Mouse (Mus musculus) heart, postnatal 25 days (tissue): Measurements from ENCODE around the gene Plxnb1. TPM values are rescaled to one million over a fixed set of nuclear protein-coding genes. Genes with fewer than 3 reads are reported as not detected.
"Not testable (repeated sequence)": the region's sequence is repeated elsewhere in the genome, so short reads cannot be mapped to it uniquely, and the experiment has no call there.

ENCODE experiments used
- DNase-seq: peaks from one replicate; pipeline ENCODE4 v3.0.0; 2022; ENCODE audit warnings: low spot score
- intact Hi-C: fragments of 180-260 bp; cut with DNase I; formaldehyde crosslinking; loops from one replicate; pipeline ENCODE4 v1.15.1; 2025
- total RNA-seq, 2 experiments: library from RNA; stranded (reverse); gene quantifications; 2 replicates each; pipeline ENCODE4 v1.2.3; 2021

The Plxnb1 gene
- total RNA-seq, 2 experiments from 2014 or later, result 21.1 to 22.9 TPM

GRCm38 (mm10) chr9:109125043-109125442, 29.9 kb downstream of the Plxnb1 start:
- DNase-seq, result no peak
- intact Hi-C loops, result loop anchor here (10.0 kb wide), 2 partner anchors 710 to 740 kb away; partner anchors contain the start of gene Nme6

GRCm38 (mm10) chr9:109125481-109125880, 30.3 kb downstream of the Plxnb1 start:
- intact Hi-C loops, result loop anchor here (10.0 kb wide), 2 partner anchors 709 to 739 kb away; partner anchors contain the start of gene Nme6
- DNase-seq, result no peak

DNA sequence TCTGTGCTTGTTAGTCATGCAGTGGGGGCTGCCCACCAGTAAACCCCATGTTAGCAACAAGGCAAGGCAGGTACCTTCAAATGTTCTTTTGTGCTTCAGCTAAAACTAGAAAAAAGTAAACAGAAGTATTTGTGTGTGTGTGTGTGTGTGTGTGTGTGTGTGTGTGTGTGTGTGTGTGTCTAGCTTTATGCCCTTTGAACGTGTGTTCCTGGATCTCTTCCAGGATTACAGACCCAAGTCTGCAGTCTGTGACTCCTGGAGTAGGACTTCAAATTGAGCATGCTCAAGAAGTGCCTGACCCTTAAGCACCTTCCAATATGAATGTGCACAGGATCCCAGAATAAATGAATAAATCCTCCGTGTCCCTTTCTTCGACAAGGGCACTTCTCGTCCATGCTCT, 31.9 kb downstream of the Plxnb1 start:
- DNase-seq, result no peak
- intact Hi-C loops, result loop anchor here (10.0 kb wide), 2 partner anchors 708 to 738 kb away; partner anchors contain the start of gene Nme6

DNA sequence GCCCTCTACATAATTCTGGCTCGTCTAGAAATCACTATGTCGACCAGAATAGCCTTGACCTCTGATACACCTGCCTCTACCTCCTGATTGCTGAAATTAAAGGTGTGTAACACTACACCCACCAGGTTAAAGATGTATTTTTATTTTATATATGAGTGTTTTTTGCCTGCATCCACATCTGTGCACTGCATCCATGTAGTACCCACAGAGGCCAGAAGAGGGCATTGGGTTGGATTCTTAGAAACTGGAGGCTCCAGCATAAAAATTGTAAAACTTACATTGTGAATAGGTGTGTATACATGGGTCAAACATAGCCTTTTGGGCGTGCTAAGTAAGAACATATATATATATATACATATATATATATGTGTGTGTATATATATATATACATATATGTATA, 33.0 kb downstream of the Plxnb1 start:
- DNase-seq, result no peak
- intact Hi-C loops, result loop anchor here (10.0 kb wide), 2 partner anchors 707 to 737 kb away; partner anchors contain the start of gene Nme6

- intact Hi-C loops, result no loop called here
- DNase-seq, result no peak
Observed at GRCm38 (mm10) chr9:109130076-109130475, 34.9 kb downstream of the Plxnb1 start.

GRCm38 (mm10) chr9:109140414-109140813, 45.2 kb downstream of the Plxnb1 start:
- DNase-seq, intact Hi-C loops: not testable (repeated sequence)

DNA sequence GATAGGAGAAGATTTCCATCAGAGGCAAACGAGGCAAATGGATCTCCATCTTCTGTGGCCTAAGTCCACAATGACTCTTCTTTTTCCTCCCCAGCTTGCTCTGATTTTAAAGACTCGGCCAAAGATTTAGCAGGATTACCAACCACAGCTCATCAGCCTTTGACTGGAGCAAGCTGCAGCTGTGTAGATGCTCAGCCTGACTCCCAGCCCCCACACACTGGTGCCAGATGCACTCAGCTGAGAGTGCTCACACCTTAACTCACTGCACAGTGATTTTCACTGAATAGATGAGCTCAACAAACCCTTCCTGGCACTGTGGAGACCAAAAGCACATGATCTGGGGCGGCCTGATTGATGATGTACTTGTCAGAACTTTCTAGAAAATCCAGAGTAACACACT, 66.8 kb downstream of the Plxnb1 start, which contains the start of gene Fbxw21:
TSS of gene Fbxw21 (minus strand) at position 101 of the 400 bp plus-strand sequence.
- intact Hi-C loops, result no loop called here
- DNase-seq, result no peak

GRCm38 (mm10) chr9:109167316-109167715, 72.1 kb downstream of the Plxnb1 start:
- intact Hi-C loops, result no loop called here
- DNase-seq, result no peak

Other genes starting within 250 kb of the Plxnb1 start
- 10 to 100 TPM; 27.4 to 28.7 TPM for gene Slc26a6, start 242.1 kb upstream of the Plxnb1 start, total RNA-seq
- gene Tmem89, start 180.8 kb upstream of the Plxnb1 start, total RNA-seq, result not detected
- 1,000 to 10,000 TPM; 2,451 to 2,563 TPM for gene Uqcrc1, start 158.8 kb upstream of the Plxnb1 start, total RNA-seq
- under 1 TPM; 0.23 to 0.61 TPM for gene Col7a1, start 141.8 kb upstream of the Plxnb1 start, total RNA-seq
- gene Ucn2, start 109.4 kb upstream of the Plxnb1 start, total RNA-seq, result not detected
- 1 to 10 TPM; 2.3 to 2.7 TPM for gene Pfkfb4, start 103.6 kb upstream of the Plxnb1 start, total RNA-seq
- 10 to 100 TPM; 43.0 to 43.2 TPM for gene Shisa5, start 56.8 kb upstream of the Plxnb1 start, total RNA-seq
- gene Trex1, start 35.7 kb upstream of the Plxnb1 start, total RNA-seq, result 10 to 100 TPM; 11.9 to 12.9 TPM
- gene Atrip, start 21.3 kb upstream of the Plxnb1 start, total RNA-seq, result 1 to 10 TPM; 6.7 to 7.1 TPM
- gene Ccdc51, start 12.9 kb upstream of the Plxnb1 start, total RNA-seq, result 10 to 100 TPM; 11.5 to 12.2 TPM
- 100 to 1,000 TPM; 243 to 255 TPM for gene Tma7, start 12.8 kb upstream of the Plxnb1 start, total RNA-seq
- not detected for gene Fbxw21, start 66.7 kb downstream of the Plxnb1 start, total RNA-seq
- not detected for gene Fbxw13, start 100.6 kb downstream of the Plxnb1 start, total RNA-seq
- not detected for gene Fbxw20, start 139.4 kb downstream of the Plxnb1 start, total RNA-seq
- gene Fbxw14, start 192.3 kb downstream of the Plxnb1 start, total RNA-seq, result not detected
- gene Fbxw28, start 244.3 kb downstream of the Plxnb1 start, total RNA-seq, result not detected